Mouse (Mus musculus) T-helper 1 cell (primary cell): ENCODE data around the gene Srp54c.
"Not testable (repeated sequence)": the region's sequence is repeated elsewhere in the genome, so short reads cannot be mapped to it uniquely, and the experiment has no call there.

Experiments used
- in situ Hi-C: fragments of 300-600 bp; cut with MboI, MseI; formaldehyde crosslinking; loops from one replicate; pipeline ENCODE4 v1.15.1; 2025; ENCODE audit warnings: high pct_unique_total_duplicates

Srp54c gene

GRCm38 (mm10) chr12:55229626-55230519 lies at the start of gene Srp54c:
Srp54c (plus strand) TSS chr12:55230168.
- in situ Hi-C loops: loop anchor here (5.0 kb wide), 1 partner anchor 73 kb away; the partner anchor contains the start of gene Srp54b

DNA sequence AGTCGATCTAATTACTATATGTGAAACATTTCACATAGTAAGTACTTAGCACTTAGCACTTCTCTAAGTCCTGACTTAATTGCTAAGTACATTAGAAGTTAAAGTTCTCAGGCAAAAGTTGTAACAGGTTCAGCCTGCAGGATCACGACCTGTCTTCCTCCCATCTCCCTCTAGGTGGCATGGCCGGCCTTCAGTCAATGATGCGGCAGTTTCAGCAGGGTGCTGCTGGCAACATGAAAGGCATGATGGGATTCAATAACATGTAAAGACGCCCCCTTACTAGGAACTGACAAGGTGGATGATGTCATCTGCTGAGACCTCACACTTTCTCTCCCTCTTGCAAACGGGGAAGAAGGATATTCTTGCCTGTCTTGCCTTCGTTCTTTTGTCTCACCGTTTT lies 42.3 kb upstream of the Srp54c start:
- in situ Hi-C loops: loop anchor here (25.0 kb wide), 1 partner anchor 275 kb away; no protein-coding TSS in a partner anchor

DNA sequence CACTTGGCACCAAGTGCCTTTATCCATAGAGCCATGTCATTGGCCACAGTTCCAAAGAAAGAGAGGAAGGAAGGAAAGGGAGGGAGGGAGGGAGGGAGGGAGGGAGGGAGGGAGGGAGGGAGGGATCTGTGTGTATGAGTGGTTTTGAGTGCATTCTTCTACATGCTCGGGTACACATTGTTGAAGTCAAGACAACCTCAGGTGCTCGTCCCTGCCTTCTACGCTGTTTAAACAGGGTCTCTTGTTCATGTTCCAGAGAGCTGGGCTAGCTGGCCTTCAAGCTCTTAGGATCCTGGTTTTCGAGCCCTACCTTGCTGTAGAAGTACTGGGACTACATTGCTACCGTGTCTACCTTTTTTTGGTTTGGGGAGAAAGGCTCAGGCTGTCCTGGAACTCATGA lies 40.8 kb upstream of the Srp54c start:
- in situ Hi-C loops: loop anchor here (25.0 kb wide), 1 partner anchor 277 kb away; no protein-coding TSS in a partner anchor

GRCm38 (mm10) chr12:55199306-55199705 lies 30.7 kb upstream of the Srp54c start, which contains the start of gene 1700047I17Rik2:
1700047I17Rik2 (plus strand) TSS chr12:55199592.
- in situ Hi-C loops: loop anchor here (25.0 kb wide), 1 partner anchor 287 kb away; no protein-coding TSS in a partner anchor

DNA sequence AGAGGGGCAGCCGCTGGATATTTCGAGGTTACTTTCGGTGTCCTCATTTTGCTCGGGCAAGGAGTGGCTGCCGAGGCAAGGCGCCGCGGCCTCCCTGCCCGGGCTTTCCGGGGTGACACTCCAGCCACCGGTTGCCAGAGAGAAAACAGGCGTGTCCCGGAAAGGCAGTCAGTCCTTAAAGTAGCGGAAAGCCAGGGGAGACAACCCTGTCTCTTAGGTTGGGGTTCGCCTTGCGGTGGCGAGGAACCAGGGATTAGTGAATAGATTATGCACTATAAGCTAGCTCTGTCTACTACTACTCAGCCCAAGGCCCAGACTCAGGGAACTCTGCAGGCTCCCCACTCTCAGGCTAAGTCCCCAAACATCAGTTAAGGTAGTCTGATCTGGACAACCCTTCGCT lies 30.2 kb upstream of the Srp54c start:
- in situ Hi-C loops: loop anchor here (25.0 kb wide), 1 partner anchor 287 kb away; no protein-coding TSS in a partner anchor

GRCm38 (mm10) chr12:55212944-55213343 lies 17.0 kb upstream of the Srp54c start:
- in situ Hi-C loops: not testable (repeated sequence)

- in situ Hi-C loops: loop anchor here (5.0 kb wide), 1 partner anchor 73 kb away; the partner anchor contains the start of gene Srp54b
Observed at GRCm38 (mm10) chr12:55230520-55230861, 523 bp downstream of the Srp54c start.

- in situ Hi-C loops: not testable (repeated sequence)
Observed at GRCm38 (mm10) chr12:55242243-55242642, 12.3 kb downstream of the Srp54c start.

DNA sequence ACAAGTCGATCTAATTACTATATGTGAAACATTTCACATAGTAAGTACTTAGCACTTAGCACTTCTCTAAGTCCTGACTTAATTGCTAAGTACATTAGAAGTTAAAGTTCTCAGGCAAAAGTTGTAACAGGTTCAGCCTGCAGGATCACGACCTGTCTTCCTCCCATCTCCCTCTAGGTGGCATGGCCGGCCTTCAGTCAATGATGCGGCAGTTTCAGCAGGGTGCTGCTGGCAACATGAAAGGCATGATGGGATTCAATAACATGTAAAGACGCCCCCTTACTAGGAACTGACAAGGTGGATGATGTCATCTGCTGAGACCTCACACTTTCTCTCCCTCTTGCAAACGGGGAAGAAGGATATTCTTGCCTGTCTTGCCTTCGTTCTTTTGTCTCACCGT lies 32.0 kb downstream of the Srp54c start:
- in situ Hi-C loops: not testable (repeated sequence)

- in situ Hi-C loops: not testable (repeated sequence)
Observed at GRCm38 (mm10) chr12:55263385-55263784, 33.4 kb downstream of the Srp54c start.

- in situ Hi-C loops: loop anchor here (5.0 kb wide), 1 partner anchor 65 kb away; no protein-coding TSS in a partner anchor
Observed at GRCm38 (mm10) chr12:55272243-55272642, 42.3 kb downstream of the Srp54c start.

- in situ Hi-C loops: not testable (repeated sequence)
Observed at GRCm38 (mm10) chr12:55277583-55277982, 47.6 kb downstream of the Srp54c start.

GRCm38 (mm10) chr12:55298112-55298511 lies 68.1 kb downstream of the Srp54c start:
- in situ Hi-C loops: no loop called here

DNA sequence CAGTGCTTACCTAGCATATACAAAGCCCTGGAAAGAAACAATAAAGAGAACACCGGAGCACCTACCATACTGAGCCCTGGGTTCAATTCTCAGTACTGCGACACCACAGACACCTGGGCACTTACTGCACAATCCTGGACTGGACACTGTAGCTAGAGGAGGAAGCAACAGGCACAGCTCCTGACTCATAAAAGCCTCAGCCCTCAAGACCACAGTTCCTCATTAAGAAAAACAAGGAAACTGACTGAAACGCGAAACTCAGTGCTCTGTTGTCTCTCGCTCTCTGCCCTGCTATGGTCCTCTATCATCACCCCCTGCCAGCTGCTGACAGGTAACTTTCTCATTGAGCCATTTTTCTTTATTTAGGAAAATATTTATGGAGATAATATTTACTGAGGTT lies 69.4 kb downstream of the Srp54c start, which contains the start of gene 1110008L16Rik:
Gene 1110008L16Rik (plus strand): TSS at position 242 of the 400 bp plus-strand sequence.
- in situ Hi-C loops: no loop called here

DNA sequence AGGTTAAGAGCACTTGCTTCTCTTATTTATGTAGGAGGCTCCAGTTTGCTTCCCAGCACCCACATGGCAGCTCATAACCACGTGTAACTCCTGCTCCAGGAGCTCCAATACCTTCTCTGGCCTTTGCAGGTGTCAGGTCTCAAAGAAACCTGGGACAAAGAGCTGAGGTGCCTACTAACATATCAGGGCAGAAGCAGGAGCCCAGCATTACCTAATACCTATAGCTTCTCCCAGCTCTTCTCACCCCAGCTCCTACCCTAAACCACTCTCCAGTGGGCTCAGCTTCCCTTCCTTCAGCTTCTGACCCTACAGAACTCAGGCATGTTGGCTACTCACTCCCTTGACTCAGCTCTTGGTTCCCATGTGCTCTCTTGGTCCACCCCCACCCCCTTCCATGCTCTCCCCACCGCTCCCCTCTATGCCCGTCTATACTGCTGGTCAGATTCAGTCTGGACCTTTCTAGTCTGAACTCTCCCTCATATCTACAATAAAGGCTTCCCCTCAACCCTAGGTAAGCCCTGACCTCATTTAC lies 70.9 kb downstream of the Srp54c start:
- in situ Hi-C loops: no loop called here

DNA sequence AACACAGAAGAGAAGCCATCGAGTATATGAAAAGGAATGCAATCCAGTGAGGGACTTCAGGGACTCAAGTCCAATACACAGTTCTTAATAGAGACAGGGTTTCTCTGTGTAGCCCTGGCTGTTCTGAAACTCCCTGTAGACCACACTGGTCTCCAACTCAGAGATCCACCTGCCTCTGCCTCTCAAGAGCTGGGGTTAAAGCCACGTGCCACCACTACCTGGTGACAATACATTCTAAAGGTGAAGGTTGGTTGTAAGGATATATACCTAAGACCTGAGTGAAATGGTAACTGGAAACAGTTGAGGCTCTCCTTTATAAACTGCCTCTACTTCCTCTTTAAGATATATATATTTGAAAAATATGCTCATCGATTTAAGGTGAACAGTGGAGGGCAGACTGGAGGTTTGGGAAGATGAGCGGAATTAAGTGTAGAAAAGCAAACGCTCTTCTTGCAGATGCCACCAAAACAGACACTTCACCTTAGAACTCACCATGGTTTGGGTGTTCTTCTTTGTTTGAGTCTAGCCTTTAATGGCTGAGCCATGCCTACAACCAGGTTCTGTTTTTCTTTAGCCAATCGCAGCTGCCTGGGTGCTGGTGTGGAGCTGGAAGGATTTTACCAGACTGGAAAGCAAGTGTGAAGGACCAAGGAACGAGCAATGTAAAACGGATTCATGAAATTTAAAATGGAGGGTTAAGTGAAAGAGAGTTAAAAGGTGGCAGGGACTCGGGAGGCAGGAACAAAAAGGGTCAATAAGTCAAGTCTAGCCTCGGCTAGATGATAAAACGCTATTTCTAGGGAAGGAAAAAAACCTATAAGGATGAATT lies 71.7 kb downstream of the Srp54c start:
- in situ Hi-C loops: no loop called here

GRCm38 (mm10) chr12:55302485-55303441 lies 72.8 kb downstream of the Srp54c start, which contains the start of gene Ppp2r3c:
Ppp2r3c (minus strand) TSS chr12:55302998.
- in situ Hi-C loops: no loop called here

DNA sequence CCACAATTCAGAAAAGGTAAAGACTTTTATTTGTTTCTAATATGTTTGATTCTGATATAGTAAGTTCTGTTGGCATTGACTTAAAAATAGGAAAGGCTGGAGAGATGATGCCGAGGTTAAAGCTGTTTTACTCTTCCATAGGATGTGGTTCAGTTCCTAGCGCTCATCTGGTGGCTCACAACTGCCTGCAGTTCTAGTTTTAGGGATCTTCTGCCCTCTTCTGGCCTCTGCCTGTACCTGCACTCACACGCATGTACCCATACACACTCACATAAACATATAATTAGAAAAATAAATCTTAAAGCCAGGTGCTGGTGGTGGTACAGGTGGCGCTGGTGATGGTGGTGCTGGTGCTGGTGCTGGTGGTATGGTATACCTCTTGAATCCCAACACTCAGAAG lies 76.4 kb downstream of the Srp54c start:
- in situ Hi-C loops: no loop called here

DNA sequence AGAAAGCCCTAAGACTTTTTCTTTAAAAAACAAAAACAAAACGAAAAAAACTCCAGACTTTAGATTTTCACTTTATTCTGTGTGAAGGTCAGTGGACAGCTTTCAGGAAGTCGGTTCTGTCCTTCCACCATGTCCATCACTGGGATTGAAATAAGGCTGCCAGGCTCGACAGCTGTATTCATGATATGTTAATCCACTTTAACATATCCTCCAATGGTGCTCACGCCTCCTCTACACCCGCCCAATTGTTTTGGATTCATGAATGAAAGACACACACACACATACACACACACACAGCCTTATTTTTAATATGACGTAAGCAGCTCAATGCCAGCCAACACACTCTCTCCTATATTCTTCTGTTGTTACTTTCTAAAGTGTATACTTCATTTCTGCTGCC lies 77.6 kb downstream of the Srp54c start:
- in situ Hi-C loops: no loop called here

- in situ Hi-C loops: no loop called here
Observed at GRCm38 (mm10) chr12:55308731-55309130, 78.8 kb downstream of the Srp54c start.
